Mouse (Mus musculus) spleen, adult 2 months (tissue): ENCODE data around the gene Pappa. TPM values are rescaled to one million over a fixed set of nuclear protein-coding genes. Genes with fewer than 3 reads are reported as not detected.

ENCODE experiments used
- DNase-seq, 2 experiments: peaks; one replicate each; pipeline versions ENCODE4 v3.0.0 to v3.0.0-alpha.2; 2012 to 2021; ENCODE audit warnings: low spot score in 2 of 2, low read depth in 1 of 2
- H3K27ac ChIP-seq: fragments of 200-500 bp; 2 replicates; pipeline ENCODE4 v1.5.1; 2012; ENCODE audit warnings: low read length, inconsistent platforms; ENCODE audit not compliant: insufficient read depth
- H3K27me3 ChIP-seq: fragments of 200-500 bp; 2 replicates; pipeline ENCODE4 v1.6.1; 2012; ENCODE audit warnings: mild to moderate bottlenecking, moderate library complexity, low read length, inconsistent platforms; ENCODE audit not compliant: control insufficient read depth, insufficient read depth
- H3K36me3 ChIP-seq: fragments of 200-500 bp; 2 replicates; pipeline ENCODE4 v1.6.1; 2012; ENCODE audit warnings: mild to moderate bottlenecking, low read length, inconsistent platforms; ENCODE audit not compliant: control insufficient read depth, insufficient read depth
- H3K4me1 ChIP-seq: fragments of 200-500 bp; 2 replicates; pipeline ENCODE4 v1.6.1; 2011; ENCODE audit warnings: inconsistent platforms; ENCODE audit not compliant: control insufficient read depth, insufficient read depth, insufficient read length
- H3K4me3 ChIP-seq: fragments of 200-500 bp; 2 replicates; pipeline ENCODE4 v1.5.1; 2011; ENCODE audit warnings: mild to moderate bottlenecking, inconsistent platforms; ENCODE audit not compliant: insufficient read depth, insufficient read length; ENCODE audit errors: extremely low read depth
- CTCF ChIP-seq: fragments of 200-500 bp; IDR thresholded peaks from 2 replicates; pipeline ENCODE4 v1.5.1; 2011; ENCODE audit warnings: mild to moderate bottlenecking, inconsistent platforms; ENCODE audit not compliant: insufficient read depth, insufficient read length, insufficient replicate concordance; ENCODE audit errors: extremely low read depth
- POLR2A ChIP-seq: fragments of 200-500 bp; IDR thresholded peaks from 2 replicates; pipeline ENCODE4 v1.6.1; 2011; ENCODE audit warnings: low read depth, low read length, inconsistent platforms
- WGBS: fragments of 180-500 bp; shearing (Covaris S2); methylation state at CpG from one replicate; pipeline ENCODE4 v1.1.7; 2018; 5-methylcytosine and 5-hydroxymethylcytosine counted together
- polyA plus RNA-seq: library from polyadenylated mRNA; depleted of rRNA; stranded (reverse); fragments of >200 nt; gene quantifications from 2 replicates; pipeline ENCODE4 v1.2.3, GENCODE M21; 2012

The Pappa gene
- polyA plus RNA-seq, 1 experiment: 0.22 TPM

DNA sequence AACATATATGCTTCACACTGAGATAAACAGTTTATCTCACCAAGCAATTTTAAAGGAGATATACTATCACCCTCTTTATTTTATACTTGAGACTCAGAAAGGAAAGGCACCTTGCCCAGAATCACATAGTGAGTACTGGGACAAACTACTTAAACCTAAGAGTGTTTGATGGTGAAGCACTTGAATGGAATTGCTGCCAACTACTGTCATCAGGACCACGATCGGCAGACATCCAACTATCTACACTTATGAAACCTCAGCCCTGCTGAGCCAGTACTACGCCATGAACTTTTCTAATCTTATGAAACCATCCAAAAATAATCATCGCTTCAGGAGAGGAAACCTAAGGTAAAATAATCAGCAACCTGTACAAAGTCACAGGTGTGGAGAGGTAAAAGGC, 275.5 kb downstream of the Pappa start:
- TF ChIP-seq POLR2A: no peak
- TF ChIP-seq CTCF: no peak
- Histone ChIP-seq H3K27ac (no peak overlapping the region), H3K4me1 (no peaks in the 10 kb centered on the region), H3K4me3 (no peak overlapping the region), H3K36me3 (no peaks in the 10 kb centered on the region), H3K27me3 (no peaks in the 10 kb centered on the region)
- no peak for DNase-seq
- WGBS: 91% methylated on average over 4 of the region's 4 CpGs

DNA sequence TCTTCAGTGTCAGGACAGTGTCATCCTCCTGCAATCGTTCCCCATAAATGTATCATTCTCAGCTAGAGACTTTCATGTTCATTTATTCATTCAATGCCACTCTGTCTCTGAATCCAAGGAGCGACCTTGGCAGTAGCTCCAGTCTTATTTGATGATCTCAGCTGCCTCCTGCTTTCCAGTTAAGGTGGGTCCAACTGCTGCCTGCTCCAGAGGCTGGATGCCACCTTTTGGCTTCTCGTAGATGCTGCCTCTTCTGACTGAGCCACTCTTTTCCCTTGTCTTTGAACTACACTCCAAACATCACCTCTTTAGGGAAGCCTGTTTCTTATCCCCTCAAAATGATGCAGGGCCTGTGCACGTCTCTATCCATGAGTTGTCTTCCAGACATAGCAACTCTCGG, 278.3 kb downstream of the Pappa start:
- no peaks in the 10 kb centered on the region for H3K4me1 ChIP-seq
- no peak for TF ChIP-seq CTCF
- no peak for TF ChIP-seq POLR2A
- WGBS: 84% methylated on average over 5 of the region's 5 CpGs
- no peak for DNase-seq
- H3K4me3 ChIP-seq: no peak overlapping the region
- H3K27me3 ChIP-seq: no peaks in the 10 kb centered on the region
- H3K36me3 ChIP-seq: no peaks in the 10 kb centered on the region
- no peak overlapping the region for H3K27ac ChIP-seq

DNA sequence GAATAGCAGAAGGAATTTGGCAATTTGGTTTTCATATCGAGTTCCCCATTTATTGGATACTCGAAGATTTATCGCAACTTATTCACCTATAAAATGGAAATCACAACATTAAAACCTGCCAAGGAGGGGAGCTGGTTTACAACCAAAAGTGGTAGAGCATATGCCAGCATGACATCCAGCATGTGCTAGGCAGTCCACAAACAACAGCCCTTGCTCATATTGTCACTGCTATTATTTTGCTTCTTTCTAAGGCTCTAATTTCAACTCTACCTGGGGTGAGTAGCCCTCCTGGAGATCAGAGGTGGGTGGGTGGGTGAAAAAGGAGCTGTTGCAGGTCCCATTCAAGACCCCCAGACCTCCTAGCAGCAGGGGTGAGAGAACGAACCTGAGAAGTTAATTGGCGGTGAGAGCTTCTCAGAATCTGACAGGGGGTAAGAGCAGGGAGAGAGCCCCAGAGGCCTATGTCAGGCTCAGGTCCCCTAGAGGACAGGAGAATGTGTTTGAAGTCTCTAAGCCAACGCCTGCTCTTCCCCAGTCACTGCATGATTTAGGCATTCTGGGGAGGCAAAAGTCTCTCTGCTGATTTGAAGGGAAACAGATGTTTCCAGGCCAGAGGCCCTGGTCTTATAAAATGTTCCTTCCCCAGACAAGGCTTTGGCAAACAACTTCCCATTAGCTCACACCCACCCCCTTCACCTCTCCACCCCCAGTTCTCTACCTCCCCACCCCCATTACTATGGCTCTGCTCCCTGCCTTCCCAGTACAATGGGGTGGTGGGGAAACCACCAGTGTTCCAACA, 279.1 kb downstream of the Pappa start:
- Histone ChIP-seq H3K4me3 (no peak overlapping the region), H3K4me1 (no peaks in the 10 kb centered on the region), H3K36me3 (no peaks in the 10 kb centered on the region), H3K27ac (no peak overlapping the region), H3K27me3 (no peaks in the 10 kb centered on the region)
- no peak for TF ChIP-seq CTCF
- TF ChIP-seq POLR2A: no peak
- WGBS: 45% methylated on average over 6 of the region's 6 CpGs
- no peak for DNase-seq
